Mouse (Mus musculus) kidney, postnatal 10 days (tissue): ENCODE measurements at regions not wholly inside any gene's neighbourhood (a gene's known extent, or its start where the extent isn't known, plus 50 kb on each side); places are given as distances from the start of the nearest gene placed in this dataset.
"Not testable (repeated sequence)": the region's sequence is repeated elsewhere in the genome, so short reads cannot be mapped to it uniquely, and the experiment has no call there.

ENCODE experiments used
- DNase-seq: peaks from one replicate; pipeline ENCODE4 v3.0.0; 2021; ENCODE audit warnings: mixed read lengths

GRCm38 (mm10) chr10:45859137-45859536, 281.5 kb downstream of the Hace1 start:
- DNase-seq = no peak

GRCm38 (mm10) chr10:45859909-45860308, 282.3 kb downstream of the Hace1 start:
- DNase-seq = no peak

- no peak for DNase-seq
Observed at GRCm38 (mm10) chr10:45860696-45861095, 283.1 kb downstream of the Hace1 start.

- DNase-seq = peak; percentile 18
Observed at GRCm38 (mm10) chr10:45865793-45866192, 288.2 kb downstream of the Hace1 start.

DNA sequence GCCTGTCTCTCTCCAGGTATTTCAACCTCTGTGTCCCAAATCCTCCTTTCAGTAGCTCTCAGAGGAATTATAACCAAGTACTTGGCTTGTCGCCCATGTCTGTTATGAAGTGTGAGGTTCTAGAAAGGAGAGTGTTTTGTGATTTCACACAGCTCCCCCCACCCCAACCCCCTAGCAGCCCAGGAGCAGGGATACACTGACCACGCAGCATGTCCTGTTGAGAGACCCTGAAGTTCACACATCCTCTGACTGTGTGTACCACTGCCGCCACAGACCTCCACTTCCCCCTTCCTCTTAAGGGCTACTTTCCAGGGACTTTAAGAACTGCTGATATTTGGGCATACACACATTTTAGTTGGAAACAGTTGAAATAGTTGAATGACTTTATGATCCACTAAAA, 289.2 kb downstream of the Hace1 start:
- no peak for DNase-seq

- no peak for DNase-seq
Observed at GRCm38 (mm10) chr10:45871028-45871427, 293.4 kb downstream of the Hace1 start.

- no peak for DNase-seq
Observed at GRCm38 (mm10) chr10:45872007-45872890, 294.6 kb downstream of the Hace1 start.

GRCm38 (mm10) chr10:45873805-45874780, 296.5 kb downstream of the Hace1 start:
- DNase-seq = peak; percentile 27

DNA sequence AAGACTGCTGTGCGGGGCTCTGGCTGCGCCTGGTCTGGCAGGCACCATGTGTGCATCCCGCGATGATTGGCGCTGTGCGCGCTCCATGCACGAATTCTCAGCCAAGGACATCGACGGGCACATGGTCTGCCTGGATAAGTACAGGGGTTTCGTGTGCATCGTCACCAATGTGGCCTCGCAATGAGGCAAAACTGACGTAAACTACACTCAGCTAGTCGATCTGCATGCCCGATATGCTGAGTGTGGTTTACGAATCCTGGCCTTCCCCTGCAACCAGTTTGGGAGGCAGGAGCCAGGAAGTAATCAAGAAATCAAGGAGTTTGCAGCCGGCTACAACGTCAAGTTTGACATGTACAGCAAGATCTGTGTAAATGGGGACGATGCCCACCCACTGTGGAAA, 297.7 kb downstream of the Hace1 start:
- not testable (repeated sequence) for DNase-seq

DNA sequence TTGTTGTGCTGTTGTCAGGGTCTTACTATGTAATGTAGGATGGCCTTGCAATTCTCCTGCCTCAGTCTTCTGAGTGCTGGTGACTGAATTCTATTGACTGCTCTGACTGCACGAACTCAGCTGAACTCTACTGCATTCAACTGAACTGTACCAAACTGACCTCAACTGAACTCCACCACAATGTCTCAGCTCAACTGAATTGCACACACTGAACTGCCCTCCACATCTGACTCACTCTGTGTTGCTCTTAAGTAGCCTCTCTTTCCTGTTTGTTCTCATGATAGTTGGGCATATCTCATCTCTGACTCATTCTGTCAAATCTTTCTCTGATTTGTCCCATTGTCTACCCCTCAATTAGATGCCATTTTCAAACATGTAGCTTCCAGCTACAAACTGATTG, 306.1 kb downstream of the Hace1 start:
- no peak for DNase-seq

- DNase-seq = no peak
Observed at GRCm38 (mm10) chr10:45886636-45887035, 309.0 kb downstream of the Hace1 start.

DNA sequence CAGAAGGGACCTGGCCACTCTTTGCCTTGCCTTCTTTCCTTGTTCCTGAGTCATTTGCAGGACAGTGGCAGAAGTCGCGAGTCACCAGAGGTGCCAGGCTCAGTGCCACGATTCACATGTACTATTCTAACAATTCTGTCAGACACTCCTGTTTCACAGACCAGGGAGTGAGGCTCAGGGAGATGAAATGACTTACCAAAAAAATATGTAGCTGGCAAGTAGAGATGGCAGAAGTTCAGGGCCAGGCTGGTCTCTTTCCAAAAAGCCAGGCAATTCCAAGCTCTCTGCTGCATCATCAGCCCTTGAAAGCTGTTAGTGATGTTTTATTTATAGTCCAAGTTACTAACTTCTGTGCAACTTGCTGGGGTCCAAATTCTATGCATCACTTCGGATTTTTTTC, 311.2 kb downstream of the Hace1 start:
- DNase-seq = no peak

GRCm38 (mm10) chr10:45889381-45889951, 311.8 kb downstream of the Hace1 start:
- no peak for DNase-seq

- DNase-seq = no peak
Observed at GRCm38 (mm10) chr10:45890088-45890626, 312.5 kb downstream of the Hace1 start.

DNA sequence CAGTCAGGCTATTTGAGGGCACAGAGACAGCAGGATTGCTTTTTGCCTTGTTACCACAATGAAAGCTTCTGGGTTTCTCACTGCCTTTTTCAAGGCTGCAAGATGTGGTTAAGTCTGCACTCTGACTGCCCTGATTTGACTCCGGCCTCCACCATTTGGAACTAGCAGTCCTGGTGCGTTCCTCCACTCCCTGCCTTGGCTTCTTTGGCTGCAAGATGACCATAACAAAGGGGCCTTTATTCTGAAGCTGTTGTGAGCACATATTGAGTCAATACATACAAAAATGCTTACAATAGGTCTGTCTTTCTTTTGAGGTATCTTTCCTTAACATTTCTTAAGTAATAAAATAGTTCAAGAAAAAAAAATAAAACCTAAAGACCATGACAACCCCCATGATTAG, 314.8 kb downstream of the Hace1 start:
- no peak for DNase-seq

DNA sequence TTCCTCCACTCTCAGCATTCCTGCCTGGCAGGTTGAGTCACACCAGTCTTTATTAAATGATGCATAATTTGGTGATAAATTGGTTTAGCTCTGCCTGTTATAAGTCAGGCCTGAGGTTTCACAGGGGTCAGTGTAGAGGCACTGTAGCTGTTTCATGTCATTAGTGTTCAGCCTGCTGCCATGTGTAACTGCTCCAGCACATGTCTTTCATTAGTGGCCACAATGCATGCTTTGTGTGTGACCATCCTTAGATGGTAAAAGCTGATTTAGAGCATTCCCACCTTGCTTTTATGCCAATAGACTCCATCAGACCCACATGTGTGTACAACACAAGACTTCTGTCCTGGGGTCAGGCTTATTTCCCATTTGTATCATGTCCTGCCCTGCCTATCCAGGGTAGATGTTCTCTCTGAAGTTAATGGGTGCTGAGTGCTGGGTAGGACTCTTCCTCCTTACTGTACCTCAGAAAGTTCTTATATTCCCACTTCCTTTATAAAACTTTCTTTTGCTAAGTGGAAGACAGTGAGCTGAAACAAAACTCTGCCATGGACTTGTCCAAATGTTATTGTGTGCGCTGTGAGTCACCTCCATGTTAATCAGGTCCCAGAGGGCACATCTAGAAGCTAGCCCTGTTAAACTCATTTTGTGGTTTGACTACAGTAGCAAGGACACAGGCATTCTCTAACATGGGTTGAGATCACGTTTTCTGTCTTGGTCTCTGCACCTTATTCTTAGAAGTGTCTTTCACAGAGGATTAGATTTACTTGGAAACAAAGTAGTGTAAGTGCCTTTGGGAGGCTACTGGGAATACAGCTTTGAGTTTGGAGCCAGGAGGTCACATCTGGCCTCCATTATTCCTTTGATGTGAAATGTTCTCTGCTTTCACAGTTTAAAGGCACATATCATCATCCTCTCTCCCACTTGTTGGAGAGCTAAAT, 316.5 kb downstream of the Hace1 start:
- DNase-seq = no peak

DNA sequence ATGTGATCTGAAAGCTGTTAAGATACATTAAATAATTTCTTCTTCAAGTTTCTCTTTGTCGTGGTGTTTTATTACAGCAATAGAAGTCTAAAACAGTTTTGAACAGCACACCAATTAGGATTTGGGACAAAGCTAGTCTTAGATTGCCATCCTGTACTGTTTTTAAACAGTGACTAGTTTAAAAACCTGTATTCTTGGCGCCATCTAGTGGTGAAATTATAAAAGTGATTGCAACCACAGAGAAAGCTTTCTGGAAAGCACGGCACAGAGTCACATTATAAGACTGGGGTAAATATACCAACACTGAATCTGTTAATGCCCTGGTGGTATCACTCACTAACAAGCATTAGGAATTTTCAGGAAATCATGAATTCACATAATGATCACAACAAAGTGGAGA, 339.3 kb downstream of the Hace1 start:
- DNase-seq = no peak

- DNase-seq = no peak
Observed at GRCm38 (mm10) chr10:45925746-45926145, 348.1 kb downstream of the Hace1 start.

DNA sequence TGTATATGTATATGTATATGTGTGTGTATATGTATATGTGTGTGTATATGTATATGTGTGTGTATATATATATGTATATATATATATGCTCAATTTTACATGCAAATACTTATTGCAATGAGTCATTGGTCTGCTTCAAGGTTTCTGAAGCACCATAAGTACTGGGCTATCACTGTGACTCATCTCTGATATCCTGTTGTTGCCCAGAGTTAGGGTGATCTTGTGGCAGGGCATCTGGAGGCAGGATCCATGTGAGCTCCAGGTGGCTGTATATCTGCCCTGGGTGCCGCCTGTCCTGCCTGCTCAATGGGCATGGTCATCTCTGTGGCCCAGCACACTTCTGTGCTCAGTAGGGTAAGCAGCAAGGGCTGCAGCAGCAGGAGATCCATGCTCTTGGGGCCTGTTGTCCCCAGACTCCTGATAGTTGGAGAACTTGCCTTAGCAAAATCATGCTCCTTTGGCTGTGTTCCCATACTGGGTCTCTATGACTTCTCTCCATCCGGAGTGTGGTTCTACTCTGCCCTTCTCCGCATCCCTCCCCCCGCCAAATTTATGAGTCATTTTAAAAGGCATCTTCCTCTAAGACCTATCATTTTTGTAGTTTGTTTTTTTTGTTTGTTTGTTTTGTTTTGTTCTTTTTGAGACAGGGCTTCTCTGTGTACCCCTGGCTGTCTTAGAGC, 356.1 kb downstream of the Hace1 start:
- no peak for DNase-seq

GRCm38 (mm10) chr10:45957686-45958085, 380.1 kb downstream of the Hace1 start:
- no peak for DNase-seq

DNA sequence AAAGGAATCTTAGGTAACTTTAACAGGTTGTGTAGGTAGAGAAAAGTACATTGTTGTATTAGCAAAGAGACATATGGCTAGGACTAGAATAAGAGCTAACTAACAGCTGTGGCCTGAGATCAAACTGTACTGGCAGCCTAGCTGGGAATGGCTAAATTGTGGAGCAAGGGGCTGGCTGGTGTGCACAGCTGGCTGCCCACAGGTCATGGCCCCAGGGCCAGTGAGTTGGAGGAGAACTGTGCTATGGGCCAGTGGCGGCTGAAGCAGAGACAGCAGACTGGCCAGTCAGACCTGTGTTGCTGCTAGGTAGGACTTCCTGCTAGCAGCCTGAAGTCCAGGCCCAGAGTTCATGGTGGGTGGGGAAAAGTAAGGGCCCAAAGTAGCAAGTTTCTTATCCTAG, 394.6 kb downstream of the Hace1 start:
- DNase-seq = peak; percentile 5
